Comparison of ENCODE assay signal across 23 mouse cellular contexts in genomic region chr19:37192475-37193058, GRCm38 (mm10). TPM values are rescaled to one million over a fixed set of nuclear protein-coding genes. Genes with fewer than 3 reads are reported as not detected.
A peak's percentile ranks its signal among the peaks of the same experiment; 100 is the strongest.
DNase-seq lines count a peak whose midpoint lies in the region; ATAC-seq and TF ChIP-seq lines count a peak whose summit lies in the region.
"Had no signal": no experiment of that assay in that cellular context is flagged by ENCODE, and none has a peak within 500 bp of the region (broad histone marks: within the 10 kb centered on the region; RNA-seq: fewer than 3 reads in every experiment).

No protein-coding gene starts in this region.

- H3K9me3 ChIP-seq in heart, postnatal 0 days (replicated peaks; ENCODE audit: control insufficient read depth, low read length): no peaks in the 10 kb centered on the region
- no peaks in the 10 kb centered on the region for H3K9me3 ChIP-seq in liver, embryonic 15.5 days (replicated peaks)
- no peaks in the 10 kb centered on the region for H3K9me3 ChIP-seq in liver, embryonic 11.5 days (ENCODE audit: control insufficient read depth, low read length)
- H3K9me3 ChIP-seq: embryonic facial prominence, embryonic 15.5 days; forebrain, embryonic 15.5 days; hindbrain, embryonic 10.5 days; limb, embryonic 10.5 days had no signal

- H3K36me3 ChIP-seq in heart, postnatal 0 days (replicated peaks; ENCODE audit: control insufficient read depth, insufficient read depth, low read length): no peaks in the 10 kb centered on the region
- H3K36me3 ChIP-seq in heart, adult 2 months (ENCODE audit: control insufficient read depth, insufficient read depth, low read length): no peaks in the 10 kb centered on the region
- no peaks in the 10 kb centered on the region for H3K36me3 ChIP-seq in liver, embryonic 15.5 days (replicated peaks)
- no peaks in the 10 kb centered on the region; the same call in 1 of the 2 replicates for H3K36me3 ChIP-seq in liver, embryonic 11.5 days (ENCODE audit: control insufficient read depth, insufficient read depth, low read length)
- H3K36me3 ChIP-seq: embryonic facial prominence, embryonic 15.5 days; forebrain, embryonic 15.5 days; hindbrain, embryonic 10.5 days; limb, embryonic 10.5 days had no signal

- intact Hi-C loops in heart, adult 2 months (cut with DNase I): no loop called here

- TF ChIP-seq EP300 in heart, postnatal 0 days (IDR thresholded peaks at IDR 0.05; ENCODE audit: low read depth): no peak
- no peak for TF ChIP-seq EP300 in heart, adult 2 months (IDR thresholded peaks at IDR 0.05; ENCODE audit: insufficient read depth, low read depth, low read length)

- no peak for TF ChIP-seq POLR2A in heart, adult 2 months (IDR thresholded peaks at IDR 0.05; ENCODE audit: insufficient read depth, low read depth, low read length)

- no peak overlapping the region for H3K4me3 ChIP-seq in heart, postnatal 0 days (ENCODE audit: low read depth, low read length)
- H3K4me3 ChIP-seq in heart, adult 2 months: no peak overlapping the region
- no peak overlapping the region for H3K4me3 ChIP-seq in liver, embryonic 15.5 days (replicated peaks)
- no peak overlapping the region for H3K4me3 ChIP-seq in liver, embryonic 11.5 days (ENCODE audit: low read depth, low read length)
- H3K4me3 ChIP-seq: embryonic facial prominence, embryonic 15.5 days; forebrain, embryonic 15.5 days; hindbrain, embryonic 10.5 days; limb, embryonic 10.5 days had no signal

- peak; percentile 38; the same call in 1 of the 2 replicates for ATAC-seq in frontal cortex, adult (ENCODE audit: low TSS enrichment)
- no peak for ATAC-seq in heart, postnatal 0 days (ENCODE audit: insufficient read depth, low read depth)
- peak; percentile 42; the same call in 1 of the 2 replicates for ATAC-seq in liver, embryonic 15.5 days (ENCODE audit: insufficient read depth)
- ATAC-seq in liver, embryonic 11.5 days (replicated peaks; ENCODE audit: low FRiP score): no peak
- ATAC-seq: forebrain, embryonic 15.5 days; hindbrain, embryonic 16.5 days; intestine, embryonic 16.5 days; lung, postnatal 0 days had no signal

- no peak for TF ChIP-seq CTCF in heart, postnatal 0 days (IDR thresholded peaks at IDR 0.05; ENCODE audit: low read depth)
- TF ChIP-seq CTCF in heart, adult 2 months (IDR thresholded peaks at IDR 0.05): no peak

- peak overlapping the region; percentile 58 for H3K27ac ChIP-seq in heart, postnatal 0 days (ENCODE audit: low read depth)
- no peak overlapping the region for H3K27ac ChIP-seq in heart, adult 2 months
- H3K27ac ChIP-seq in liver, embryonic 15.5 days (replicated peaks): no peak overlapping the region
- H3K27ac ChIP-seq in liver, embryonic 11.5 days (ENCODE audit: low read depth, low read length): no peak overlapping the region
- H3K27ac ChIP-seq: embryonic facial prominence, embryonic 15.5 days; forebrain, embryonic 15.5 days; hindbrain, embryonic 10.5 days; limb, embryonic 10.5 days; liver, embryonic 14.5 days had no signal

- no peaks in the 10 kb centered on the region for H3K79me2 ChIP-seq in heart, adult 2 months (replicated peaks; ENCODE audit: control insufficient read depth, insufficient read depth, low read length)

- H3K9ac ChIP-seq in heart, postnatal 0 days (replicated peaks; ENCODE audit: low read depth, low read length): no peak overlapping the region
- H3K9ac ChIP-seq in heart, adult 2 months (ENCODE audit: low read depth, low read length): no peak overlapping the region
- no peak overlapping the region for H3K9ac ChIP-seq in liver, embryonic 15.5 days
- H3K9ac ChIP-seq in liver, embryonic 11.5 days (ENCODE audit: low read depth, low read length): no peak overlapping the region
- H3K9ac ChIP-seq: embryonic facial prominence, embryonic 15.5 days; forebrain, embryonic 15.5 days; liver, embryonic 14.5 days had no signal

- H3K4me2 ChIP-seq in heart, postnatal 0 days (ENCODE audit: low read depth, low read length): no peak overlapping the region
- H3K4me2 ChIP-seq in liver, embryonic 15.5 days: no peak overlapping the region
- no peak overlapping the region for H3K4me2 ChIP-seq in liver, embryonic 11.5 days
- H3K4me2 ChIP-seq: embryonic facial prominence, embryonic 15.5 days; forebrain, embryonic 15.5 days; heart, embryonic 11.5 days had no signal

- no peaks in the 10 kb centered on the region for H3K4me1 ChIP-seq in heart, postnatal 0 days (ENCODE audit: control insufficient read depth, insufficient read depth)
- no peaks in the 10 kb centered on the region; the same call in 1 of the 2 replicates for H3K4me1 ChIP-seq in heart, adult 2 months (ENCODE audit: control insufficient read depth, insufficient read depth, low read length)
- peaks cover 23% of the 10 kb centered on the region for H3K4me1 ChIP-seq in liver, embryonic 15.5 days (replicated peaks)
- H3K4me1 ChIP-seq in liver, embryonic 11.5 days (replicated peaks; ENCODE audit: control insufficient read depth, insufficient read depth, low read length): no peaks in the 10 kb centered on the region
- H3K4me1 ChIP-seq: embryonic facial prominence, embryonic 15.5 days; forebrain, embryonic 15.5 days; hindbrain, embryonic 10.5 days; limb, embryonic 10.5 days had no signal

- no peak for DNase-seq in frontal cortex, postnatal 36 days (ENCODE audit: low spot score in 2 of 2)
- peak; percentile 25 for DNase-seq in heart, postnatal 0 days (ENCODE audit: low spot score)
- DNase-seq in heart, adult 2 months: no peak
- DNase-seq in liver, embryonic 11.5 days (ENCODE audit: low spot score): no peak
- no peak for DNase-seq in cerebellum, postnatal 10 days
- DNase-seq: adrenal gland, postnatal 14 days; cerebellum, adult 8-10 months; gastrocnemius, postnatal 25 days; kidney, postnatal 10 days; midbrain, embryonic 14.5 days; thymus, adult 18-20 months; thymus, postnatal 36 days had no signal

- no peaks in the 10 kb centered on the region for H3K27me3 ChIP-seq in heart, postnatal 0 days (ENCODE audit: control insufficient read depth, insufficient read depth, low read length)
- H3K27me3 ChIP-seq in heart, adult 2 months (ENCODE audit: control insufficient read depth, insufficient read depth, low read length): no peaks in the 10 kb centered on the region
- H3K27me3 ChIP-seq in liver, embryonic 15.5 days: no peaks in the 10 kb centered on the region
- H3K27me3 ChIP-seq in liver, embryonic 11.5 days (replicated peaks; ENCODE audit: control insufficient read depth, insufficient read depth, low read length): no peaks in the 10 kb centered on the region
- H3K27me3 ChIP-seq: embryonic facial prominence, embryonic 15.5 days; forebrain, embryonic 15.5 days had no signal

- 33% methylated on average over 5 of the region's 5 CpGs for WGBS in heart, postnatal 0 days
- WGBS in heart, adult 2 months: 26% methylated on average over 5 of the region's 5 CpGs
- WGBS in liver, embryonic 15.5 days (ENCODE audit: insufficient replicate concordance): 68% methylated on average over 5 of the region's 5 CpGs
- 77% methylated on average over 5 of the region's 5 CpGs for WGBS in liver, embryonic 11.5 days

RNA-seq across cellular contexts. Expression of gene March5, which starts 14.8 kb away (rescaled TPM):
- total RNA-seq in heart, postnatal 0 days (2014; rRNA removed; ENCODE audit: low replicate concordance): 72.7 and 80.9 TPM in 2 replicates
- polyA plus RNA-seq in heart, postnatal 0 days (2015; fragmentation: Nextera tagmentation; extraction: Ambion mirVana): 82.5 and 84.3 TPM in 2 replicates
- 10 to 100 TPM; 79.7 to 84.8 TPM for total RNA-seq in heart, adult 2 months (2021)
- 32.6 and 57.7 TPM in 2 replicates for polyA plus RNA-seq in heart, adult 2 months (2012; rRNA removed)
- 159 and 162 TPM in 2 replicates for polyA plus RNA-seq in liver, embryonic 15.5 days (2015; fragmentation: Nextera tagmentation; extraction: Ambion mirVana)
- 117 and 130 TPM in 2 replicates for polyA plus RNA-seq in liver, embryonic 11.5 days (2014; fragmentation: Nextera tagmentation; extraction: Ambion mirVana)

RNA-seq across cellular contexts. Expression of gene Cpeb3, which starts 15.8 kb away (rescaled TPM):
- 19.6 and 21.8 TPM in 2 replicates for total RNA-seq in heart, postnatal 0 days (2014; rRNA removed; ENCODE audit: low replicate concordance)
- 13.5 and 13.7 TPM in 2 replicates for polyA plus RNA-seq in heart, postnatal 0 days (2015; fragmentation: Nextera tagmentation; extraction: Ambion mirVana)
- 10 to 100 TPM; 78.9 to 96.9 TPM for total RNA-seq in heart, adult 2 months (2021)
- polyA plus RNA-seq in heart, adult 2 months (2012; rRNA removed): 35.6 and 53.9 TPM in 2 replicates
- polyA plus RNA-seq in liver, embryonic 15.5 days (2015; fragmentation: Nextera tagmentation; extraction: Ambion mirVana): 3.3 and 4.8 TPM in 2 replicates
- polyA plus RNA-seq in liver, embryonic 11.5 days (2014; fragmentation: Nextera tagmentation; extraction: Ambion mirVana): 1.3 and 2.0 TPM in 2 replicates

Comparison
In these comparisons a context has a peak if more than half of its experiments do, and no peak if none do; other contexts are left out.
1. ATAC-seq: peak in frontal cortex, adult (single experiment) and liver, embryonic 15.5 days (single experiment); none in heart, postnatal 0 days (single experiment) and liver, embryonic 11.5 days (single experiment).